Mouse (Mus musculus) ovary, postnatal 10 days (tissue): ENCODE data around the gene Mptx1.
"Not testable (repeated sequence)": the region's sequence is repeated elsewhere in the genome, so short reads cannot be mapped to it uniquely, and the experiment has no call there.

ENCODE experiments used
- DNase-seq: peaks from one replicate; pipeline ENCODE4 v3.0.0; 2022; ENCODE audit warnings: low spot score

The Mptx1 gene

GRCm38 (mm10) chr1:174330218-174330617 lies at the start of gene Mptx1:
Gene Mptx1, plus strand, starts transcription at chr1:174330518.
- no peak for DNase-seq

GRCm38 (mm10) chr1:174303162-174303561 lies 27.2 kb upstream of the Mptx1 start:
- DNase-seq, result no peak

GRCm38 (mm10) chr1:174317308-174317707 lies 13.0 kb upstream of the Mptx1 start:
- DNase-seq, result no peak

GRCm38 (mm10) chr1:174353636-174354035 lies 23.3 kb downstream of the Mptx1 start:
- not testable (repeated sequence) for DNase-seq

GRCm38 (mm10) chr1:174354640-174355039 lies 24.3 kb downstream of the Mptx1 start:
- DNase-seq, result no peak

- DNase-seq, result no peak
Observed at GRCm38 (mm10) chr1:174364882-174365451, 34.6 kb downstream of the Mptx1 start, which contains the start of gene Olfr417. Gene Olfr417, plus strand, starts transcription at chr1:174365122.

GRCm38 (mm10) chr1:174373799-174374198 lies 43.5 kb downstream of the Mptx1 start:
- no peak for DNase-seq
